Mouse (Mus musculus) hindbrain, embryonic 16.5 days (tissue): Measurements from ENCODE around the gene Blzf1. TPM values are rescaled to one million over a fixed set of nuclear protein-coding genes. Genes with fewer than 3 reads are reported as not detected.
A peak's percentile ranks its signal among the peaks of the same experiment; 100 is the strongest.

Experiments used
- ATAC-seq: fragments of 200-750 bp; cut with Nextera tagmentation; 2 replicates; pipeline ENCODE4 v1.8.0; 2017; ENCODE audit warnings: moderate TSS enrichment, moderate library complexity
- H3K27ac ChIP-seq: fragments of 300-500 bp; sonication (generic); 2 replicates; pipeline ENCODE4 v1.5.1; 2014; ENCODE audit warnings: low read depth, mild to moderate bottlenecking, control low read depth, low read length, moderate library complexity
- H3K27me3 ChIP-seq: fragments of 300-500 bp; sonication (generic); replicated peaks from 2 replicates; pipeline ENCODE4 v1.6.1; 2014; ENCODE audit warnings: low read length; ENCODE audit not compliant: control insufficient read depth, insufficient read depth
- H3K36me3 ChIP-seq: fragments of 300-500 bp; sonication (generic); 2 replicates; pipeline ENCODE4 v1.6.1; 2014; ENCODE audit warnings: mild to moderate bottlenecking, low read length, moderate library complexity, mixed read lengths; ENCODE audit not compliant: control insufficient read depth, insufficient read depth
- H3K4me1 ChIP-seq: fragments of 300-500 bp; sonication (generic); 2 replicates; pipeline ENCODE4 v1.6.1; 2014; ENCODE audit warnings: low read depth, low read length; ENCODE audit not compliant: control insufficient read depth, insufficient read depth
- H3K4me2 ChIP-seq: fragments of 300-500 bp; sonication (generic); 2 replicates; pipeline ENCODE4 v1.6.1; 2014; ENCODE audit warnings: mild to moderate bottlenecking, low read length, control low read depth, moderate library complexity
- H3K4me3 ChIP-seq: fragments of 300-500 bp; sonication (generic); 2 replicates; pipeline ENCODE4 v1.5.1; 2014; ENCODE audit warnings: mild to moderate bottlenecking, low read length, control low read depth, moderate library complexity
- H3K9ac ChIP-seq: fragments of 300-500 bp; sonication (generic); 2 replicates; pipeline ENCODE4 v1.6.1; 2014; ENCODE audit warnings: low read depth, mild to moderate bottlenecking, control low read depth, low read length, moderate library complexity
- H3K9me3 ChIP-seq: fragments of 300-500 bp; sonication (generic); 2 replicates; pipeline ENCODE4 v1.6.1; 2014; ENCODE audit warnings: mild to moderate bottlenecking, low read length, moderate library complexity; ENCODE audit not compliant: control insufficient read depth
- WGBS: fragments of 180-500 bp; shearing (Covaris S2); extraction: QIAGEN DNeasy Blood & Tissue Kit; methylation state at CpG from one replicate; pipeline ENCODE4 v1.1.7; 2014; 5-methylcytosine and 5-hydroxymethylcytosine counted together
- polyA plus RNA-seq: library from polyadenylated mRNA; unstranded; fragments of >200 nt; fragmentation: Nextera tagmentation; extraction: Ambion mirVana; gene quantifications from 2 replicates; pipeline ENCODE4 v1.2.1, GENCODE M21; 2015

The Blzf1 gene
- polyA plus RNA-seq, 1 experiment from 2014 or later, result 31.3 TPM

DNA sequence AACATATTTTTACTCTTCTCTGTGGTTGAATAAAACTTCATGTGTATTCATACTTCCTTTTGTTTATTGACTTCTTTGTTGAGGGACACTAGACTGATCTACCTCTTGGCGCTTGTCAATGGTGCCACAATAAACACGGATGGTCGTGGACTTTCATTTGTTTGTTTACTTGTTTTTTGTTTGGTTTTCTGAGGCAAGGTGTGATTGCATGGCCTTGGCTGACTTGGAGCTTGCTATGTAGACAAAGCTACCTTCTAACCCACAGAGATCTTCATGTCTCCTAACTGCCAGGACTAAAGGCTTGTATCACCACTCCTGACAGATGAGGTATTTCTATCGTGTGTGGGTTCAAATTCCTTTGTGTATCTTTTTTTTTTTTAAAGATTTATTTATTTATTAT, 16.9 kb upstream of the Blzf1 start:
- H3K27ac ChIP-seq, result no peak overlapping the region
- H3K9ac ChIP-seq, result no peak overlapping the region
- peaks cover 3% of the 10 kb centered on the region for H3K4me1 ChIP-seq
- 89% methylated on average over 4 of the region's 4 CpGs for WGBS
- no peak for ATAC-seq
- H3K4me3 ChIP-seq, result no peak overlapping the region
- H3K36me3 ChIP-seq, result no peaks in the 10 kb centered on the region
- H3K9me3 ChIP-seq, result no peaks in the 10 kb centered on the region
- H3K27me3 ChIP-seq, result no peaks in the 10 kb centered on the region
- H3K4me2 ChIP-seq, result no peak overlapping the region

DNA sequence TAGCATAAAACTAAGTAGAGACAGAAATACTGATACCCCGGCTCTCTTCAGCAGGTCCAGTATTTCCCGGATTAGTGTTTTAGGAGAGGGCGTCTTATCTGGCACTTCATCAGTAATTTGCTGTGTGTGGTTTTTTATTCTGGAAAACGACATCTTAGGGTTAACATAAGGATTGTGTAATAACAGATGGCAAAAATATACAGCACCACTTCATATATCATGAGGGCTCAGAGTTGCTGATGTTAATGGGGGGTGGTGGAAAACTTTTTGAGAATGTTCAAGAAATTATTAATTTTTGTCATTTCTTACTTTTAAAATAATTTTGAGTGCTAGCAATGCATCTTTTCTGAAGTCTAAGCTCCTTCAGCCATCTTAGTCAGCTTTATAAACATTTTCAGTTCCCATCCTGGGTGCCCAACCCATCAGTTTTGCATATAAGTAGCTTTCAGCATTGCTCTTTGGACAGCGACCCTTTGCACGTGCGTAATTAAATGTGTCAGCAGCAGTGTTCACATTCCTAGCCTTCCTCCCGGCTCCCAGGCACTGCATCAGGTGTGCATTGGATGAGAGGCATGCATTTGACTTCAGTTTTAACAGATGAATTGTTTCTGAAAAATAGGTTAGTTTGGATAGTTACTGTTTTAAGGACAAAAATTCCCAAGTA, 15.8 kb upstream of the Blzf1 start:
- WGBS, result 88% methylated on average over 8 of the region's 8 CpGs
- Histone ChIP-seq H3K36me3 (no peaks in the 10 kb centered on the region), H3K9ac (no peak overlapping the region), H3K4me3 (no peak overlapping the region), H3K27ac (no peak overlapping the region), H3K9me3 (no peaks in the 10 kb centered on the region), H3K27me3 (no peaks in the 10 kb centered on the region), H3K4me1 (peaks cover 3% of the 10 kb centered on the region), H3K4me2 (no peak overlapping the region)
- no peak for ATAC-seq

GRCm38 (mm10) chr1:164321408-164321807, 14.1 kb upstream of the Blzf1 start:
- WGBS, result 68% methylated on average over 10 of the region's 10 CpGs
- Histone ChIP-seq H3K36me3 (no peaks in the 10 kb centered on the region), H3K27ac (peak overlapping the region; percentile 55), H3K4me3 (no peak overlapping the region), H3K4me1 (no peaks in the 10 kb centered on the region), H3K9ac (no peak overlapping the region), H3K9me3 (no peaks in the 10 kb centered on the region), H3K4me2 (no peak overlapping the region), H3K27me3 (no peaks in the 10 kb centered on the region)
- no peak for ATAC-seq

DNA sequence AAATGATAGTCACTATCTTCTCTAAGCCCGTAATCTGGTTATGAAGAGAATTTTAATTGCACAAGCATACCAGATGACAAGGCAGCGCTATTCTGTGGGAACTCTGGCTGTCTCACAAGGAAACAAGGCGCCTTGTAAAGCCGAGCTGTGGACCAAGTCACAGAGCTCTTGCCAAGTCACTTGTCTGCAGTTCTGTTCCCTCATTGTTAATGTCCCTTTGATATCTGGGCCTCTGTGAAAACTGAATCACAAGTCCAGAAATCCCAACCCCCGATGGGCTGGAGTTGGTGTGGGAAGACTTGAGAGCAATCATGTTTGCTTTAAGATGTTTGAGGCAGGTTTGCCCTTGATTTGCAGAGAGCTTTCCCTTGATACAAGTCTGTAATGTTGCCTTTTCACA, 13.4 kb upstream of the Blzf1 start:
- ATAC-seq, result peak; percentile 53; the same call in 1 of the 2 replicates

GRCm38 (mm10) chr1:164319542-164320140, 12.4 kb upstream of the Blzf1 start:
- H3K4me1 ChIP-seq, result no peaks in the 10 kb centered on the region
- H3K27me3 ChIP-seq, result no peaks in the 10 kb centered on the region
- no peak overlapping the region for H3K27ac ChIP-seq
- 87% methylated on average over 14 of the region's 14 CpGs for WGBS
- no peaks in the 10 kb centered on the region for H3K9me3 ChIP-seq
- no peak overlapping the region; the same call in 1 of the 2 replicates for H3K9ac ChIP-seq
- no peaks in the 10 kb centered on the region for H3K36me3 ChIP-seq
- ATAC-seq, result no peak
- no peak overlapping the region for H3K4me3 ChIP-seq
- H3K4me2 ChIP-seq, result no peak overlapping the region

More for the DNA sequence above, 13.4 kb upstream of the Blzf1 start:
- 50% methylated on average over 5 of the region's 5 CpGs for WGBS
- Histone ChIP-seq H3K4me2 (no peak overlapping the region), H3K27ac (peak overlapping the region; percentile 55; the same call in 1 of the 2 replicates), H3K4me1 (no peaks in the 10 kb centered on the region), H3K9ac (no peak overlapping the region), H3K9me3 (no peaks in the 10 kb centered on the region), H3K36me3 (no peaks in the 10 kb centered on the region), H3K27me3 (no peaks in the 10 kb centered on the region), H3K4me3 (no peak overlapping the region)

- Histone ChIP-seq H3K4me3 (no peak overlapping the region), H3K27ac (no peak overlapping the region), H3K4me1 (no peaks in the 10 kb centered on the region), H3K36me3 (no peaks in the 10 kb centered on the region; the same call in 1 of the 2 replicates), H3K27me3 (no peaks in the 10 kb centered on the region), H3K9me3 (no peaks in the 10 kb centered on the region), H3K4me2 (no peak overlapping the region), H3K9ac (no peak overlapping the region)
- no peak for ATAC-seq
- 91% methylated on average over 5 of the region's 5 CpGs for WGBS
Observed at GRCm38 (mm10) chr1:164318474-164318873, 11.2 kb upstream of the Blzf1 start.

- Histone ChIP-seq H3K27me3 (no peaks in the 10 kb centered on the region), H3K4me2 (no peak overlapping the region), H3K27ac (no peak overlapping the region), H3K9me3 (no peaks in the 10 kb centered on the region), H3K9ac (no peak overlapping the region), H3K4me3 (no peak overlapping the region), H3K4me1 (no peaks in the 10 kb centered on the region), H3K36me3 (no peaks in the 10 kb centered on the region; the same call in 1 of the 2 replicates)
- no peak; the same call in 1 of the 2 replicates for ATAC-seq
- WGBS, result 78% methylated on average over 9 of the region's 9 CpGs
Observed at GRCm38 (mm10) chr1:164317261-164317660, 10.0 kb upstream of the Blzf1 start.

DNA sequence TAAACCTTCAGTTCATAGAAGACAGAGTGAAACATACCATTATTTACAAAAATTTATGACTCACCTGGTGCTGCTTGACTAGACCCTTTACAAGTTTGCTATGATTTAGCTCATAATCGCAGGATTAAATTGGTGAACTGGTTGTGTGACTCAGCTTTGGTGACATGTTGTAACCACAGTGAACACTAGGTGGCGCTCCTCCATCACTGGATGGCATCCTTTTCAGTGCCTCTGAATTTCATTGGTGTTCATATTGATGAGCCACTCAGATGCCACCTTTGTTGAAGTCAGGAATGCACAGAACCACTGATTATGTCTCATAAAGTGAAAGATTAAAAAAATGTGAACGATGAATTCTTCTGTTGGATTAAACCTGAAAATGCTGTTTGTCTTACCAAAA, 9.4 kb upstream of the Blzf1 start:
- no peak overlapping the region for H3K4me2 ChIP-seq
- H3K27ac ChIP-seq, result no peak overlapping the region
- no peak overlapping the region for H3K9ac ChIP-seq
- no peaks in the 10 kb centered on the region for H3K4me1 ChIP-seq
- H3K36me3 ChIP-seq, result no peaks in the 10 kb centered on the region; the same call in 1 of the 2 replicates
- no peak overlapping the region for H3K4me3 ChIP-seq
- 33% methylated on average over 3 of the region's 3 CpGs for WGBS
- H3K9me3 ChIP-seq, result no peaks in the 10 kb centered on the region
- H3K27me3 ChIP-seq, result no peaks in the 10 kb centered on the region
- ATAC-seq, result peak; percentile 74

DNA sequence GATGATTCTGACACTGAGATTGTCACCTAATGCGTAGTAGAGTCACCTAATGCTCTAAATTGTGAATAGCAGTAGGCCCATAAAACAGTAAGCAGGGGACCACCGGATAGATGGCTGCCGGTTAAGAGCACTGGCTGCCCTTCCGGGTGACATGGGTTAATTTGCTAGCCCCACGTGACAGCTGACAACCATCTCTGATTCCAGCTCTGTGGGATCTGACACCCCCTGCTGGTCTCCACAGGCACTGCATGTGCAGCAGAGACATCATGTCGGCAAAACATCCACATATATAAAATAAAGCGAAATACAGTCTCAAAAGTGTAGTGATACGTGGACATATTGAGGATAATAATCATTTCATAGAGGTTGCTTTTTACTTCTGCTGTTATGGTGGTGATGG, 8.0 kb upstream of the Blzf1 start:
- H3K27me3 ChIP-seq, result no peaks in the 10 kb centered on the region
- H3K4me2 ChIP-seq, result no peak overlapping the region
- no peak overlapping the region for H3K27ac ChIP-seq
- no peaks in the 10 kb centered on the region for H3K9me3 ChIP-seq
- H3K36me3 ChIP-seq, result no peaks in the 10 kb centered on the region; the same call in 1 of the 2 replicates
- H3K9ac ChIP-seq, result no peak overlapping the region
- no peak overlapping the region for H3K4me3 ChIP-seq
- 81% methylated on average over 8 of the region's 8 CpGs for WGBS
- H3K4me1 ChIP-seq, result no peaks in the 10 kb centered on the region
- no peak for ATAC-seq
